Mouse (Mus musculus) thymus, adult 2 months (tissue): Measurements from ENCODE around the gene Aunip.

Experiments
- CTCF ChIP-seq: fragments of 200-500 bp; IDR thresholded peaks from 2 replicates; pipeline ENCODE4 v1.5.1; 2012; ENCODE audit warnings: mild to moderate bottlenecking, control low read depth, low read length, moderate library complexity, borderline replicate concordance; ENCODE audit not compliant: control insufficient read depth, poor library complexity, insufficient read depth; ENCODE audit errors: extremely low read depth
- POLR2A ChIP-seq: fragments of 200-500 bp; IDR thresholded peaks from 2 replicates; pipeline ENCODE4 v1.6.1; 2012; ENCODE audit warnings: mild to moderate bottlenecking, low read length, control low read depth, moderate library complexity; ENCODE audit not compliant: control insufficient read depth, poor library complexity, insufficient read depth; ENCODE audit errors: extremely low read depth

DNA sequence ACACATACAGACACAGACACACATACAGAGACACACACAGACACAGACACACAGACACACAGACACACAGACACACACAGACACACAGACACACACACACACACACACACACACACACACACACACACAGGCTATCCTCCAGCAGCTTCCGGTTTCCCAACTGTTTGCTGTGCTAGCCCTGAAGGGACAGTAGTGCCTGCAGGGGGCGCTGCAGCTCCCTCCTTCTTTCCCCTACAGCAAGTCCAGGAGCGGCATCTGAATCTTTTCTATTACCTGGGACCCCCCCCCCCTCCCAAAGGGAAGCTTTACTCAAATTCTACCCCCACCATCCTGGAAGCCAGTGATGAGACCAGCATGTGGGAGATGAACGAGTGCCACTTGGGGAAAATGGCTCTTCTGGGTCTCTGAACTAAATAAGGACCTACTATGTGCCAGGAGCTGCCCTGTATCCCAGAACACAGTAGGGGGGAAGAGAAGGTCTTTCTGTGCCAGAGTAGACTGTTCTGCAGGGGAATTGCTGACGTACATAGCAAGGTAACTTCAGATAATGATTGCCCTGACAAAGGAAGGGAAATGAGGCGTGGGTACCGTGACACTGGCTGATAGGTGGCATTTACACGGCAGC lies 45.3 kb downstream of the Aunip start:
- TF ChIP-seq POLR2A (no peak), CTCF (no peak)
